Mouse (Mus musculus) hindbrain, embryonic 11.5 days (tissue): Measurements from ENCODE around the gene Mepce. TPM values are rescaled to one million over a fixed set of nuclear protein-coding genes. Genes with fewer than 3 reads are reported as not detected.
A peak's percentile ranks its signal among the peaks of the same experiment; 100 is the strongest.
"Not testable (repeated sequence)": the region's sequence is repeated elsewhere in the genome, so short reads cannot be mapped to it uniquely, and the experiment has no call there.

Experiments used
- ATAC-seq: fragments of 200-750 bp; cut with Nextera tagmentation; 2 replicates; pipeline ENCODE4 v1.8.0; 2017; ENCODE audit warnings: mild to moderate bottlenecking, moderate TSS enrichment, moderate library complexity; ENCODE audit not compliant: low FRiP score
- DNase-seq: peaks from one replicate; pipeline ENCODE4 v3.0.0-alpha.2; 2015; ENCODE audit warnings: low spot score
- H3K27ac ChIP-seq: fragments of 300-500 bp; sonication (generic); 2 replicates; pipeline ENCODE4 v1.5.1; 2014; ENCODE audit warnings: mild to moderate bottlenecking, low read depth, low read length
- H3K27me3 ChIP-seq: fragments of 300-500 bp; sonication (generic); 2 replicates; pipeline ENCODE4 v1.6.1; 2014; ENCODE audit warnings: mild to moderate bottlenecking, low read length, moderate library complexity, mixed read lengths; ENCODE audit not compliant: control insufficient read depth, insufficient read depth
- H3K36me3 ChIP-seq: fragments of 300-500 bp; sonication (generic); 2 replicates; pipeline ENCODE4 v1.6.1; 2014; ENCODE audit warnings: mild to moderate bottlenecking, low read length, moderate library complexity, mixed read lengths; ENCODE audit not compliant: control insufficient read depth, insufficient read depth
- H3K4me1 ChIP-seq: fragments of 300-500 bp; sonication (generic); replicated peaks from 2 replicates; pipeline ENCODE4 v1.6.1; 2014; ENCODE audit warnings: low read length, mixed read lengths; ENCODE audit not compliant: control insufficient read depth, insufficient read depth
- H3K4me2 ChIP-seq: fragments of 300-500 bp; sonication (generic); replicated peaks from 2 replicates; pipeline ENCODE4 v1.6.1; 2014; ENCODE audit warnings: mild to moderate bottlenecking, low read depth, low read length
- H3K4me3 ChIP-seq: fragments of 300-500 bp; sonication (generic); 2 replicates; pipeline ENCODE4 v1.5.1; 2014; ENCODE audit warnings: low read depth, low read length
- H3K9ac ChIP-seq: fragments of 300-500 bp; sonication (generic); 2 replicates; pipeline ENCODE4 v1.6.1; 2014; ENCODE audit warnings: low read depth, low read length
- H3K9me3 ChIP-seq: fragments of 300-500 bp; sonication (generic); 2 replicates; pipeline ENCODE4 v1.6.1; 2016; ENCODE audit warnings: low read length; ENCODE audit not compliant: control insufficient read depth
- WGBS: fragments of 180-500 bp; shearing (Covaris S2); extraction: QIAGEN DNeasy Blood & Tissue Kit; methylation state at CpG from one replicate; pipeline ENCODE4 v1.1.7; 2014; 5-methylcytosine and 5-hydroxymethylcytosine counted together
- polyA plus RNA-seq: library from polyadenylated mRNA; unstranded; fragments of >200 nt; fragmentation: Nextera tagmentation; extraction: Ambion mirVana; gene quantifications from 2 replicates; pipeline ENCODE4 v1.2.1, GENCODE M21; 2014

Gene Mepce
- 9.9 and 14.9 TPM in 2 replicates for polyA plus RNA-seq

GRCm38 (mm10) chr5:137787151-137787928 is at the start of gene Mepce, which contains the start of gene Zcwpw1:
Mepce (minus strand) TSS chr5:137787655.
Zcwpw1 (plus strand) TSS chr5:137787798.
- WGBS: under 1% methylated on average over 48 of the region's 48 CpGs
- Histone ChIP-seq H3K4me3 (peak within 1 kb of the TSS; percentile 86), H3K27ac (peak within 1 kb of the TSS; percentile 99), H3K27me3 (no peaks in the 10 kb centered on the region), H3K4me2 (peak within 1 kb of the TSS; percentile 87), H3K4me1 (peaks cover 21% of the 10 kb centered on the region), H3K9ac (peak within 1 kb of the TSS; percentile 94), H3K9me3 (no peaks in the 10 kb centered on the region), H3K36me3 (peaks cover 3% of the 10 kb centered on the region; the same call in 1 of the 2 replicates)
- peak; percentile 63 for ATAC-seq
- peak; percentile 98 for DNase-seq

DNA sequence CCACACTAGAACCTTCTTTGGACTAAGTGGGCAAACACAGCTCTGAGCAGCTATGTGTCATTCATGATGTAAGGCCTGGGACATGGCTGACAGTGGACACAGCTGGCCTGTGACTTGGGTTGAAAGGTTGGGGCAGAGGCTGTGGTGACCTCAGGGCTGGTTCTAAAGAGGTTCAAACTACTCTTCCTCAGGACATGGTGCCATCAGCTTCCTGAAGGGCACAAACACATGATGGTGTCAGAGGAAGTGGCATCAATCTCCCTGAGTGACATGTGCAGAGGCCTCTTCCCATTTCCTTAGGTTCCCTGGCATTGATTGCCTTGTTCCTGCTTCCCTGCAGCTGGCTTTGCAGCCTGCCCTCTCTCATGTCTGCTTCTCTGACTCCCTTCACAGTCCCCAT is 49.7 kb upstream of the Mepce start:
- not testable (repeated sequence) for H3K4me2 ChIP-seq, H3K4me1 ChIP-seq, H3K36me3 ChIP-seq, ATAC-seq, DNase-seq, H3K4me3 ChIP-seq, H3K9ac ChIP-seq, H3K27ac ChIP-seq, H3K27me3 ChIP-seq, H3K9me3 ChIP-seq

- Histone ChIP-seq H3K9me3 (no peaks in the 10 kb centered on the region), H3K9ac (no peak overlapping the region), H3K4me1 (no peaks in the 10 kb centered on the region), H3K4me3 (no peak overlapping the region), H3K36me3 (no peaks in the 10 kb centered on the region), H3K27ac (no peak overlapping the region), H3K4me2 (no peak overlapping the region), H3K27me3 (no peaks in the 10 kb centered on the region)
- DNase-seq (no peak), ATAC-seq (no peak)
Observed at GRCm38 (mm10) chr5:137836611-137837010, 49.2 kb upstream of the Mepce start.

GRCm38 (mm10) chr5:137835966-137836520 is 48.6 kb upstream of the Mepce start, which contains the start of gene Pilra:
Pilra (minus strand) TSS chr5:137836281.
- H3K4me3 ChIP-seq, H3K9ac ChIP-seq, H3K4me2 ChIP-seq, H3K36me3 ChIP-seq, H3K27ac ChIP-seq, H3K9me3 ChIP-seq, H3K4me1 ChIP-seq, DNase-seq, H3K27me3 ChIP-seq, ATAC-seq: not testable (repeated sequence)
- 47% methylated on average over 2 of the region's 2 CpGs for WGBS

DNA sequence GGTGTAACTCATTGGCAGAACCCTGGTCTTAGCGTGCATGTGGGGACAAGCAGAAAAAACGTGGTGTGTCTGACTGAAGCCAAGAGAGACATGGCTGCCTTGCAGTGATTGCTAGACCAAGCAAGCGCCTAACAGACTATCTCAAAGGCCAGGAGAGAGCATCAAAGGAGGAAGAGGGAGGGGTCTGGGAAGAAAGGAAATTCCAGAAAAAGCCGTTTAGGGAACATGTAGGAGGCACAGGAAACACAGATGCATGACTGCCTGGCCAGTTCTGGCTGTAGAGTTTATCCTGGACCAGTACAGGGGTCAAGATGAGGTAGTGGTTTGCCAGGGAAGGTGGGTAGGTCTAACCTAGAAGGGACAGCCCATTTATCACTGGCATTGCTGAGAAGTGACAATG is 46.0 kb upstream of the Mepce start:
- Histone ChIP-seq H3K27me3 (no peaks in the 10 kb centered on the region), H3K4me1 (no peaks in the 10 kb centered on the region), H3K27ac (no peak overlapping the region), H3K36me3 (no peaks in the 10 kb centered on the region), H3K4me3 (no peak overlapping the region), H3K9me3 (no peaks in the 10 kb centered on the region), H3K4me2 (no peak overlapping the region), H3K9ac (no peak overlapping the region)
- DNase-seq: no peak
- ATAC-seq: no peak
- 65% methylated on average over 4 of the region's 4 CpGs for WGBS

DNA sequence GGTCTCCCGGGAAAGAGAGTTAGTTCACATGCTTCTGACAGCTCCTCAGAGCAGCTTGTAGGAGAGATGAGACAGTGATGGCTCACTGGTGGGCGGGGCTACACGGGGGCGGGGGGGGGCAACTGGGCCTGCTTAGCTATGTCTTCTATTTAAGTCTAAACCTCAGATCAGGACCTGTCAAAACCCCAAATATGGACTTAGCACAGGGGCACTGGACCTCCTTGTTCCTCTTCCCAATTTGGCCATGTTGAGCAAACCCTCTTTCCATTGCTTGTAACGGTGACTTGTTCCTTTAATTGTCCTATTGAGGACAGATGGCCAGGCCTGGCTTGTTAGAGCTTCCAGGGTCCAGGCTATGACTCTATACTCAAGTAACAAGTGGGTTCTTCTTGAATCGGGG is 44.1 kb upstream of the Mepce start:
- Histone ChIP-seq H3K36me3 (no peaks in the 10 kb centered on the region), H3K27ac (no peak overlapping the region), H3K4me1 (no peaks in the 10 kb centered on the region), H3K9ac (no peak overlapping the region), H3K4me3 (no peak overlapping the region), H3K27me3 (no peaks in the 10 kb centered on the region), H3K9me3 (no peaks in the 10 kb centered on the region), H3K4me2 (no peak overlapping the region)
- WGBS: 76% methylated on average over 6 of the region's 6 CpGs
- ATAC-seq (no peak), DNase-seq (no peak)

GRCm38 (mm10) chr5:137831106-137831505 is 43.7 kb upstream of the Mepce start:
- Histone ChIP-seq H3K4me1 (no peaks in the 10 kb centered on the region), H3K4me3 (no peak overlapping the region), H3K27me3 (no peaks in the 10 kb centered on the region), H3K27ac (no peak overlapping the region), H3K9me3 (no peaks in the 10 kb centered on the region), H3K4me2 (no peak overlapping the region), H3K9ac (no peak overlapping the region), H3K36me3 (no peaks in the 10 kb centered on the region)
- ATAC-seq: no peak
- no peak for DNase-seq
- 90% methylated on average over 4 of the region's 4 CpGs for WGBS

- Histone ChIP-seq H3K4me3 (no peak overlapping the region), H3K27me3 (no peaks in the 10 kb centered on the region), H3K36me3 (no peaks in the 10 kb centered on the region), H3K9me3 (no peaks in the 10 kb centered on the region), H3K9ac (no peak overlapping the region), H3K27ac (no peak overlapping the region), H3K4me1 (no peaks in the 10 kb centered on the region), H3K4me2 (no peak overlapping the region)
- no peak for DNase-seq
- WGBS: 89% methylated on average over 7 of the region's 7 CpGs
- ATAC-seq: no peak
Observed at GRCm38 (mm10) chr5:137830238-137830637, 42.8 kb upstream of the Mepce start.

GRCm38 (mm10) chr5:137828694-137829093 is 41.2 kb upstream of the Mepce start:
- Histone ChIP-seq H3K9me3 (no peaks in the 10 kb centered on the region), H3K27me3 (no peaks in the 10 kb centered on the region), H3K36me3 (no peaks in the 10 kb centered on the region), H3K4me1 (no peaks in the 10 kb centered on the region), H3K9ac (no peak overlapping the region), H3K27ac (no peak overlapping the region), H3K4me2 (no peak overlapping the region), H3K4me3 (no peak overlapping the region)
- DNase-seq: no peak
- no peak for ATAC-seq
- 80% methylated on average over 6 of the region's 6 CpGs for WGBS
